Mouse (Mus musculus): Measurements from ENCODE around the gene Zfp36.

DNA sequence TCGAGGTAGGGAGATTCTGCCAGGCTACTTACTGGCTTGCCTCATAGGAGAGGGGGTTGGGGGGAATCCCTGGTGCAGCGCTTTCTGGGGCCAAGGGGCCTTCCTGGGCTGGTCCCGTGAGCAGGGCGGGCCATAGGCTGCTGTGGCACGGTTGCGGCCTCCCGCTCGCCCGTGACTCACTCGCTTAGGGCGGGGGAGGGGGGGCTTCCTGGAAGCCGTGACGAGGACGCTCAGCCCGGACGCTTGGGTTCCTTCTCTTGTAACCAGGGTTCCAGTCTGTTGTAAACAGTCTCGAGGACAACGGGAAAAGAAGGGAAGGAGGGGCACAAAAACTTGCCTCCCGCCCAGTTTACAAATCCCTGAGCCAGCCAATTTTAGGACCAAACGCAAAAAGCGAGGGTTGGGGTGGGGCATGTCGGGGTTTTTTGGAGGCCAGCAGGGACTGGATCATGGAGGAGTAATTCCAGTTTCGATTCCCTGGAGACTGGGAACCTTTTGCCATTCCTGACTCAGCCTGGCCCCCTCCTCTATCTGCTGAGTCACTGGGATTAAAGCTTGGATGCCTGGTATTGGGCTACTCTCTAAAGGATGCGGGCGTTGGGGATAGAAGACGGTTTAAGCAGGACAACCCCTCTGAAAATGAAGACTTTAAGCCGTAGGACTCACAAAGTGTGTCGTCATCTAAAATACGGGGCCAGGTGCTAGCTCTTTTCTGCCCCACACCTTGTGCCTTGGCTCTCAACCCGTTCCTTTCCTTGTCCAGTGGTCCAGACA is 1.2 kb upstream of the Zfp36 start:
- TF ChIP-seq GATA1 (IDR thresholded peaks at IDR 0.05; ENCODE audit: low read depth, low read length): no peak
- TF ChIP-seq CTCF (IDR thresholded peaks at IDR 0.05 in 2 of 3, conservative IDR thresholded peaks at IDR 0.05 in 1 of 3; ENCODE audit: control insufficient read depth in 1 of 3, insufficient read depth in 1 of 3, low read depth in 2 of 3, low read length in 3 of 3, poor library complexity in 1 of 3, severe bottlenecking in 1 of 3): no peak
- TF ChIP-seq POLR2AphosphoS2 (IDR thresholded peaks at IDR 0.05; ENCODE audit: low read length): no peak; the same call in 1 of the 2 replicates
- TF ChIP-seq MAFK (IDR thresholded peaks at IDR 0.05; ENCODE audit: borderline replicate concordance, low read depth, low read length): no peak
- TF ChIP-seq ELF1 (IDR thresholded peaks at IDR 0.05; ENCODE audit: low read depth, low read length): peak; percentile 37; the same call in 1 of the 2 replicates
- TF ChIP-seq USF1 (IDR thresholded peaks at IDR 0.05; ENCODE audit: low read depth, low read length): 0 out of 2 replicates have a peak, but pooled peaks have one; percentile 40
- TF ChIP-seq ZNF384 (IDR thresholded peaks at IDR 0.05; ENCODE audit: low read depth, low read length): peak; percentile 5; the same call in 1 of the 2 replicates
- no peak for TF ChIP-seq MAX (IDR thresholded peaks at IDR 0.05; ENCODE audit: low read length)
- TF ChIP-seq POLR2A (IDR thresholded peaks at IDR 0.05; ENCODE audit: control insufficient read depth in 1 of 2, insufficient read depth in 1 of 2, low read depth in 1 of 2, low read length in 2 of 2, poor library complexity in 1 of 2): peak in 1 of 2 experiments; percentile 26; a peak in 1 of 4 replicates
- TF ChIP-seq RAD21 (IDR thresholded peaks at IDR 0.05; ENCODE audit: low read depth, low read length): no peak
- no peak for TF ChIP-seq ZKSCAN1 (IDR thresholded peaks at IDR 0.05; ENCODE audit: low read depth, low read length)
- TF ChIP-seq ZMIZ1 (IDR thresholded peaks at IDR 0.05; ENCODE audit: low read depth, low read length): no peak
- TF ChIP-seq MYC (IDR thresholded peaks at IDR 0.05; ENCODE audit: low read depth, low read length): no peak
- no peak for TF ChIP-seq E2F4 (IDR thresholded peaks at IDR 0.05; ENCODE audit: borderline replicate concordance, low read depth, low read length)
